Mouse (Mus musculus) retina, embryonic 14.5 days (tissue): ENCODE data around the gene B2m.

Experiments used
- DNase-seq: peaks from one replicate; pipeline ENCODE4 v3.0.0-alpha.2; 2015; ENCODE audit warnings: low spot score

The B2m gene

GRCm38 (mm10) chr2:122194509-122194929, 47.0 kb downstream of the B2m start:
- peak; percentile 72 for DNase-seq

- DNase-seq = no peak
These were observed 54.0 kb downstream of the B2m start for GRCm38 (mm10) chr2:122201501-122201900.
